In the genomic region with DNA sequence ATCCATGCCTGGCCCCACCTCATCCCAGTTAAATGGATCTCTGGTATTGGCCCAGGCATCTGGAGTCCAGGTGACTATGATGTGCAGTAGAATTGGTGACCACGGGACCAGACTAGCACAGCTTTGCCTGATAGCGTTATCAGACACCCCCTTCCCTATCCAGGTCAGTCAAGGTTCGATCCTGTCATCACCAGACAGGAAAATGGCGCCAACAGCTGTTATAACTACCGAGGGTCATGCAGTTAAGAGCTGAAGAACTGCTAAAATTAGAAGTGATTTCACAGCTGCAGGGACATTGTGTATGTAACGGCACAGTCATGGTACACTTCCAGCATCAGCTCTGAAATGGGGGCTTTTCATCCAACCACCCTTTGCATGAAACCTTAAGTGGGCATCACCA, we compare ENCODE assay signal across 17 mouse cellular contexts.
DNase-seq lines count a peak whose midpoint lies in the region; ATAC-seq and TF ChIP-seq lines count a peak whose summit lies in the region.
"Had no signal": no experiment of that assay in that cellular context is flagged by ENCODE, and none has a peak within 500 bp of the region (broad histone marks: within the 10 kb centered on the region; RNA-seq: fewer than 3 reads in every experiment).

No protein-coding gene starts in this region.

- H3K27ac ChIP-seq in layer of hippocampus, adult 2 months: peak overlapping the region; percentile 84; the same call in 1 of the 2 replicates
- H3K27ac ChIP-seq in heart, embryonic 13.5 days (replicated peaks): peak overlapping the region; percentile 94
- H3K27ac ChIP-seq: hindbrain, embryonic 14.5 days; intestine, embryonic 15.5 days; kidney, embryonic 15.5 days; macrophage; midbrain, embryonic 12.5 days had no signal

- peaks cover 87% of the 10 kb centered on the region for H3K36me3 ChIP-seq in heart, embryonic 13.5 days
- H3K36me3 ChIP-seq in myocyte (ENCODE audit: control insufficient read depth, insufficient read depth): peaks cover 48% of the 10 kb centered on the region

- WGBS in heart, embryonic 13.5 days: 17% methylated on average over 6 of the region's 6 CpGs

- no peak for DNase-seq in layer of hippocampus, adult 2 months (ENCODE audit: low spot score in 2 of 2)
- no peak for DNase-seq in layer of hippocampus, adult 8-10 months (ENCODE audit: low spot score in 2 of 2)
- no peak for DNase-seq in testis, postnatal 10 days (ENCODE audit: low spot score)
- DNase-seq in urinary bladder, postnatal 14 days (ENCODE audit: low spot score): no peak
- DNase-seq: cerebellum, postnatal 14 days; embryo, embryonic 11 days; layer of hippocampus, postnatal 36 days; lung, adult 2 months had no signal

- H3K9me3 ChIP-seq in heart, embryonic 13.5 days: no peaks in the 10 kb centered on the region
- H3K9me3 ChIP-seq: intestine, embryonic 15.5 days; kidney, embryonic 15.5 days; limb, embryonic 15.5 days; midbrain, embryonic 12.5 days had no signal

- TF ChIP-seq POLR2A in myocyte (IDR thresholded peaks at IDR 0.05; ENCODE audit: insufficient read length, low read depth): no peak

- no peaks in the 10 kb centered on the region for H3K27me3 ChIP-seq in heart, embryonic 13.5 days (replicated peaks)
- no peaks in the 10 kb centered on the region for H3K27me3 ChIP-seq in myocyte (ENCODE audit: control insufficient read depth, insufficient read depth, insufficient read length)
- H3K27me3 ChIP-seq: intestine, embryonic 15.5 days; kidney, embryonic 15.5 days; limb, embryonic 15.5 days; midbrain, embryonic 12.5 days had no signal

- 0 out of 2 replicates have a peak overlapping the region, but pooled peaks have one; percentile 4 for H3K4me2 ChIP-seq in heart, embryonic 13.5 days
- H3K4me2 ChIP-seq in myocyte (ENCODE audit: low read depth): no peak overlapping the region
- H3K4me2 ChIP-seq: hindbrain, embryonic 14.5 days; intestine, embryonic 15.5 days; kidney, embryonic 15.5 days; limb, embryonic 15.5 days; midbrain, embryonic 12.5 days had no signal

- H3K4me3 ChIP-seq in layer of hippocampus, adult 2 months: no peak overlapping the region
- H3K4me3 ChIP-seq in heart, embryonic 13.5 days: no peak overlapping the region
- no peak overlapping the region for H3K4me3 ChIP-seq in myocyte
- H3K4me3 ChIP-seq: intestine, embryonic 15.5 days; kidney, embryonic 15.5 days; limb, embryonic 15.5 days; midbrain, embryonic 12.5 days had no signal

- no peak overlapping the region for H3ac ChIP-seq in myocyte (ENCODE audit: control insufficient read depth, insufficient read length)

- TF ChIP-seq CTCF in layer of hippocampus, adult 2 months (conservative IDR thresholded peaks at IDR 0.05): no peak

- peak; percentile 17 for ATAC-seq in granulocyte monocyte progenitor cell, adult 5-6 weeks (replicated peaks; ENCODE audit: poor library complexity, severe bottlenecking)
- no peak for ATAC-seq in heart, embryonic 13.5 days (ENCODE audit: extremely low read depth, insufficient number of reproducible peaks, low FRiP score, low TSS enrichment)
- ATAC-seq: intestine, embryonic 15.5 days had no signal

- no peaks in the 10 kb centered on the region for H3K79me2 ChIP-seq in myocyte (ENCODE audit: control insufficient read depth, insufficient read depth)

- H3K4me1 ChIP-seq in heart, embryonic 13.5 days: peaks cover 96% of the 10 kb centered on the region
- H3K4me1 ChIP-seq: intestine, embryonic 15.5 days had no signal

- no peak overlapping the region for H3K9ac ChIP-seq in heart, embryonic 13.5 days
- H3K9ac ChIP-seq: hindbrain, embryonic 14.5 days; intestine, embryonic 15.5 days; kidney, embryonic 15.5 days; limb, embryonic 15.5 days; midbrain, embryonic 12.5 days had no signal

TF ChIP-seq in myocyte, 11 proteins besides CTCF, POLR2A, EP300 and RAD21:
- TF ChIP-seq REST (IDR thresholded peaks at IDR 0.05; ENCODE audit: insufficient read depth, insufficient read length) (no peak), SRF (IDR thresholded peaks at IDR 0.05; ENCODE audit: control insufficient read depth, insufficient read length, low read depth) (no peak), MYOD1 (IDR thresholded peaks at IDR 0.05; ENCODE audit: control insufficient read depth in 1 of 3, insufficient read length in 2 of 3, low read depth in 2 of 3) (peak; percentile 59 to 86 (median 82)), TCF3 (IDR thresholded peaks at IDR 0.05; ENCODE audit: insufficient read length, low read depth) (no peak), MYOG (IDR thresholded peaks at IDR 0.05; ENCODE audit: control insufficient read depth in 1 of 3, insufficient read depth in 1 of 3, insufficient read length in 2 of 3, low read depth in 2 of 3) (peak in 1 of 3 experiments; percentile 47), USF1 (IDR thresholded peaks at IDR 0.05; ENCODE audit: low read depth) (no peak), TCF12 (IDR thresholded peaks at IDR 0.05; ENCODE audit: insufficient read depth, poor library complexity, severe bottlenecking) (no peak), E2F4 (IDR thresholded peaks at IDR 0.05; ENCODE audit: insufficient read depth) (no peak), MAX (IDR thresholded peaks at IDR 0.05; ENCODE audit: low read depth) (no peak)
